Mouse (Mus musculus) B cell, adult 2 months (primary cell): ENCODE results near the gene Nsf.

Experiments
- DNase-seq, 2 experiments: peaks; one replicate each; pipeline ENCODE4 v3.0.0; 2022

The Nsf gene

DNA sequence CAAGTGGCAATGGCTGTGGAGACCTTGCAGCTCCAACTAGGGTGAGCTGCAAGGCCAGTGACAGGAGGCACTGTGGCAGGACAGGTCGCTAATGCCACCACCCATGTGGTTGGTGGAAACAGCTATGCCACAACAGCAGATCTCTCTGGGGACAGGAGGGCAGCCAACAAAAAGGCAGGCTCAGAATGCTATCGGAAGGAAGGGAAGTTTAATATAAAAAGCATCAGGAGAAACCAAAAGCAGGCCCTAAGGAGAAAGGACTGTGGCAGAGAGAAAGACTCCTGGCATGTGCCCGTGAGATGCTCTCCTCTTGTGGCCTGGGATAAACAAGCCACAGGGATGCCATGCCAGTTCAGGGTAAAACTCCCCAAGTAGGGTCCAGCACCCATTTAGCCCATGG, 122.1 kb downstream of the Nsf start:
- no peak for DNase-seq

DNA sequence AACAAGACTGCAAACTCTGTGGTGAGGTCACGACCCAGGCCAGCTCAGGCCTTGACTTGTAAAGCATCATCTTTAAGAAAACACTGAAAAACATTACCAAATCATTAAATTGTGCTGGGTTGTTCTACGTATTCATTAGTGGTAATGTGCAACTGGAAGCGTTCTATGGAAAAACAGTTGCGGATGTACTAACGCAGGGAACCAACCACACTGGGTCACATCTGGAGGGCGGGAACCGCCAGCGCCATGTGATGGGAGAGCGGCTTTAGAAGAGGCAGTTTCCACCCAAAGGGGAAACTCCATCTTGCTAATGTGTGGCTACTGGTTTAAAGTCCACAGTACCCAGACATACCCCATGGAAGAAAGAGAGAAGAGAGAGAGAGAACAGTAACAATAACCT, 123.4 kb downstream of the Nsf start:
- DNase-seq: no peak

- DNase-seq: no peak
Measured at GRCm38 (mm10) chr11:103829956-103830355, 123.9 kb downstream of the Nsf start.

DNA sequence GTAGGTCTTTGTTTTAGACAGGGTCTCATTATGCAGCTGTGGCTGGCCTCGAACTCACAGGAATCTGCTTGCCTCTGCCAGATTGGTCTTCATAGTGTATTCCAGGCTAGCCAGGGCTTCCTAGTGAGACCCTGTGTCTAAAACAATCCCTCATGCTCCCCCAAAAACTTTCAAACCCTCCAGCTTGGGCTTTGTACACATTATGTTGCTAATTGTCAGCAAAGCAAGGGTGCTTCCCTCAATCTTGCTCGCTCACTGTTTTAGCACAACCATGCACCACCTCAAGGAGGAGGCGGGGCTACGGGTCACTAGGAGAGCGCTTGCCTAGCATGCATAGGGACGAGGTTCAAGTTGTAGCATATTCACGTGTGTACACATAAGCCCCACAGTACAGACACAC, 125.0 kb downstream of the Nsf start:
- DNase-seq: no peak

DNA sequence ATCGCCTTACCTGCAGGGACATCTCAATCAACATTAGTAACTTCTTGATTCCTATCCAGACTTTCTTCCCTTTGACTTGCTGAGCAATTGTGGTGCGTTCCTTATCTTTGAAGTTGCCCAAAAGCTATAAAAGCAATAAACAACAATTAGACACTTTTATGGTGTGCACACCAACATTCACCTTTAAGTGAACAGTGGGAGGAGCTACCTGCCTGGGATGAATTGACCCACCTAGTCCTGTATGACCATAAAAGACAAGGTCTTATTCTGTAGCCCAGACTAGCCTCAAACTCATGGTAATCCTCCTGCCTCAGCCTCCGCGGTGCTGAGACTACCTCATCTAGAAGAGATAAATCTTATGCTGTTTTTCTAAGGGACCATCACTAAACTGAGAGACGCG, 126.7 kb downstream of the Nsf start:
- DNase-seq: no peak

DNA sequence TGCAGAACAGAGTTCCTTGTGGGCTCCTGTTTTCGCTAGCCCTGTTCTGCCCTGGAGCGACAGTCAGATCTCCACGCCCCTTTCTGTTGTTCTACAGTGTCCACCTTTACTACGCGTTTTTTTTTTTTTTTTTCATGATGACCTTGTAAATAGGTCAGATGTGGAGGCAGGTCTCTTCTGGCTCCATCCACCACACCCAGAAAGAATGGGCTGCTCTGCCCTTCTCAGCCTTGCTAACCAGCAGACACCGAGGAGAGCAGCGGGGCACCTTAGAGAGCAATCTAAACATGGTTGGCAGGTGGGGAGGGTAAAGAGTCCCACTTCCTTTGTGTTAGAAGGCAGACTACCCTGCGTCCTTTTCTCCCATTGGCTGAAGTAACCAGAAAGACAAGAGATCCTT, 137.1 kb downstream of the Nsf start:
- DNase-seq: no peak

DNA sequence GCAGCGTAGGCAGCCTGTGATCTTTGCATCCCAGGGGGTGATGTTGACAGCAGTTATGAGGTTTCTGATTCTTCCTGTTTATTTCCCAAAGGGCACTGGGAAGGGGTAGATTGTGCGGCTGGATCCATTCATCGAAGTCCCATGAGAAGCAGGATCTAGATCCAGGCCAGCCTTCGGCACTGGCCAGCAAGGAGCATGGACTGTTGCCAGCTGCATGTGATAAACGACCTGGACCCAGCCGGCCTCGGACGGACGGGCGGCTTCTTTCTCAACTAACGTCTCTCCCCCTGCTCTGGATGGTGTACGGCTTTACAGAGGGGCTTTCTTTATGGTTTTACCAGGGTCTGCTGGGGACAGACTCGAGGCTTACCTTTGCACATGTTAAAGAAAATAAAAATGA, 137.9 kb downstream of the Nsf start:
- DNase-seq: no peak

DNA sequence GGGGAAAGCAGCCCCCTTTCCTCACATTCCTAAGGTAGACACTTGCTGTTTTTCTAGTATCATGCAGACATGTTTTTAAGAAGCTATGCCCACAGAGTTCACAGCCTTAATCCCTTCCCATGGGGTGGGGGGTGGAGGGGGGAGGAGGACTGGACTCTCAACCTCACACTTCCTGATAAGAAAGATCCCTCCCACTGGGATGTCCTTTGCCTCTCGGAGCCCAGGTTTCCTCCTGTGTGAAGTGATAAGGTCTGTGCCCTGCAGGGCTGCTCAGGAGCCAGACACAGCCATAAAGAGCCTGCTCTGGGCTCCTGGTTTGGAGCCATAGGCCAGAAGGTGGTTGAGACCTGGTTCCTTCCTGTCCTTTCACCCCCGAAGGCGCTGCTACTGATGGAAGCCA, 139.0 kb downstream of the Nsf start:
- no peak for DNase-seq

- no peak for DNase-seq
Measured at GRCm38 (mm10) chr11:103811246-103811645, 142.6 kb downstream of the Nsf start.

DNA sequence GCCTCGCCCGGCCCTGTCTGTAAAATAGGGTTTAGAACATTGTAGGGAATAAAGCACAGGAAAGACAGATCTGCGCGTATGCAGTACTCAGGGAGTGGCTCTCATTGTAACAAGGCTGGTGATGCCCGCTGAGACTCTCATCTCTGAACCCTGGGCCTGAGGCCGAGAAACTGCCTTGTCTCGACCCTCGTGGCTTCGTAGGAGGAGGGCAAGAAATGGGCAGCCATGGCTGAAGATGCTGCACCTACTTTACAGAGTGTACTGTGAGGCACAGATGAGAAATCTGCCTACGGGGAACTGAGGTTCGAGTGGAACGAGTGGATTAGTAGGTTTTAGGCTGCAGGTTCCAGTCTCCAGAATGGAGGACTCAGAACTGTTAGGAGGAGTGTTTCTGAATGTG, 143.2 kb downstream of the Nsf start:
- DNase-seq: no peak

GRCm38 (mm10) chr11:103809611-103810598, 144.0 kb downstream of the Nsf start:
- DNase-seq: no peak

DNA sequence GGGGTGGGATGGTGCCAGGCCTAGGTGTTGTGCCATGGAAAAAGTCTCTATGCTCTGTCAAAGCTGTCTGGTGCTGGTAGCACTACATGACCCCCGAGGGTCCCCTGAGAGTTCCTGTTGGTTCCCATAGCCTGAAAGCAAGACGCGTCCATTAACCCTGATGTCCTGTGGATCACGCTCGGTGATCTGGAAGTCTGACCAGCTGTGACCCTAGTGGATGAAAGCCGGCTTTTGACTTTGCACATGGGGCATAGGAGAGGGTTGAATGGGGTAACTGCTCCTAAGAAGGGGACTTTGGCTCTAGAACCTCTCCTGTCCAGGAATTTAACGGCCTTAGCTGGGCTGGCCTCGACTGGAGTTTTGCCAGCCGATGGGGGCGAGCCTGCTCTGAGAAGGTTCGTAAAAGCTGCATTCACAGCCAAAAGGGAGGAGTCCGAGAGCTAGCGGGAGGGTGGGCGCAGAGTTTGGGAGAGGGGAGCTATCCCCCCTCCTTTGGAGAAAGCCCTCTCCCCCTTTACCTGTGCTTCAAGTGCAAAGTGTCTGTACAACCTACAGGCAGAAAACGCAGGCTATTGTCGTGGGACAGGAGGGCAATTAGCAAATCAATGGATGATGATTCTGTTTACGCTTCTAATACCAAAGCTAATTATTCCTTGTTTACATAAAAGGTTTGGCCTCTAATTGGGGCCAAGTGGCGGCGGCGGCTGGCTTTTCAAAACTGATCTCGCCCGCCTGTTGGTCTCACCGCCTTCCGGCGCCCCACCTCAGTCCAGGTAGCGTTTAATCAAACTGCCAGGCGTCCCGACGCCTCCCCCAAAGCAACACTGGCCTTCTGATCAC, 144.9 kb downstream of the Nsf start:
- DNase-seq: no peak

- DNase-seq: no peak
Measured at GRCm38 (mm10) chr11:103807966-103808365, 145.9 kb downstream of the Nsf start.

GRCm38 (mm10) chr11:103804804-103805203, 149.1 kb downstream of the Nsf start:
- no peak for DNase-seq

DNA sequence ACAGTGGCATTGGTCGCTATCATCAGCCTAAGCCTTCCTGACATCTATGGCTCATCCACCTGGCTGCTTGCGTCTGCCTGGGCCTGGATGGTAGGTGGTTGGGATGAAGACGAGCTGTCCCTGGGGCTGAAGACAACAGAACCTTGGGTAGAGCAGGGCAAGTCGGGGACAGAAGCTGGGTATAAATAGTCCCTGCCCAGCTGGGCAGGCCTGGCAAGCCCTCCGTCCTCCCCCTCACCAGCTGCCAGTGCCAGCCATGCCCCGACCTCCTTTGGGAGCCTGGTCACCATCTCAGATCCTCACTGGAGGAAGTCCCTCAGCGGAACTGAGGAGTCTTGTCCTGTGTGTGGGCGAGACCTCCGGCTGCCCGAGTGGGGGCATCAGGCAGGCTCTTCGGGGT, 149.7 kb downstream of the Nsf start:
- no peak for DNase-seq

DNA sequence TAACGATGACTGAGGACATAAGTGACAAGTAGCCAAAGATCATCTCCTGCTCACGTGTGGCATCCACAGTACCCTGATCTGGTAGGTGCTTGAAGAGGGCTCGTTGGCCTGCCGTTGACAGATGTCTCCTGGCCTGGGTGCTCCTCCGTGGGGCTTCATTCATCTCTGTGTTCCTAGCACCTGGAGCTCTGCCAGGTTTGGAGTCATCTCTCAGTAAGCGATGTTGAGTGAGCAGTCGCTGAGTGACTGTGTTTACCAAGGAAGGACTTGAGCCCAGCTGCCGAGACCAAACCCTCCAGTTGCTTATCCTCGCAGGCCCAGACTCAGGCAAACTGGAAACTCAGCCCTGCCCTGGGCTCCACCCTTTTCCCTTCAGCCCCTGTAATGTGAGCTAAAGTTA, 152.7 kb downstream of the Nsf start:
- no peak for DNase-seq

GRCm38 (mm10) chr11:103789951-103790350, 163.9 kb downstream of the Nsf start:
- DNase-seq: no peak

DNA sequence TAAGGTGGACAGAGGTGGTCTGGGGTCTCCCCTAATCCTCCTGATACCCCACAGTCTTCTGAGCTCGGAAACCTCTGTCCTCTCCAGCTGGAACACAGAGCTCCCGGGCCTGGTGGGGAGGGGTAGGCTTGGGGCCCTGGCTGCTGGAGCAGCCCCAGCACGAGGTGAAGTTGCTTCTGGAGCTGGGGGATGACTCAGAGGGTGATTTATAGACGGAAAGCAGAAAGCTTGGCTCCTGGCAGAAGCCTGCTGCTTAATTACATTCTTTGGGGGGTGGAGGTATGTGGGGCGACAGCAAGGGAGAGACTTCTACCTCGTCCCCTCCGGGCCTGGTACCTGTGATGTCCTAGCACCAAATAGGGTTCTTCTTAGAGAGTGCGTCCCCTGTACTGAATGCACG, 173.7 kb downstream of the Nsf start:
- DNase-seq: no peak

- no peak for DNase-seq
Measured at GRCm38 (mm10) chr11:103774228-103774530, 179.7 kb downstream of the Nsf start.

DNA sequence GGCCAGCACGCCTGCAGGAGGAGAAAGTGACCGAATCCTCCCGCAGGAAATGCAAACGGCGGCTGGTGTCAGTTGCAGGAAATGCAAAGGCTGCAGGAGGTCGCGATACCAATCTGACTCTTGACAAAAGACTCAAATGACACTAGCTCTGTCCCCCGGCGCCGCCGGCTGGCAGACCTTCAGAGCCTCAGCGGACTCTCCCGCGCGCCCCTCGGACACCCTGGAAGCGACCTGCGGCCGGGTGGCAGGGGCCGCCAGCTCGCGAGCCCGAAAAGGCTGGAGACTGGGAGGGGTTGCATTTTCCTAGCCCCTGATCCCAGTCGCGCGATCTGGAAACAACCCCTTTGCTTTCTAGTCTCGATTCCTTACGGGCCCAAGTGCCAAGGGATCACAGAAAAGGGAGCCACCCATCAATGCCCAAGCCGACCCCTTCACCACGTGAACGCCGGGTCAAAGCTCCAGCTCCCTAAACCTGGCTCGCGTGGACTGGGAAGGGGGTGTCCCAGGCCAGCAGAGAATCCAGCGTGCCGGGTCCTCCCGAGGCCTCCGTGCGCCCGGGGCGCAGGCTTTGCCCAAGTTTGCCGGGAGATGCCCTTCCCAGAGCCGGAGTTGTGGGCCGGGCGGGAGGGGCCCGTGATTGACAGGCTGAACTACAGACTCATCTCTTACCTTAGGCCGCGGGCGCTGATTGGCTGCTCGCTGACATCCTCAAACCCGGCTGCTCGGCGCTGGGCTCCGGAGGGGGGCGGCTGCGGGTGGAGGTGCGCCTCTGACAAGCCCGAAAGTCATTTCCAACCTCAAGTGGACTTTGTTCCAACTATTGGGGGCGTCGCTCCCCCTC, 180.2 kb downstream of the Nsf start, which contains the start of gene Wnt3:
Wnt3 (plus strand) TSS at position 764 of the 841 bp plus-strand sequence.
- peak in 1 of 2 experiments; percentile 12 for DNase-seq

- DNase-seq: no peak
Measured at GRCm38 (mm10) chr11:103772505-103773386, 181.1 kb downstream of the Nsf start.
